Mouse (Mus musculus) heart, embryonic 14.5 days (tissue): ENCODE measurements around the gene Rere. TPM values are rescaled to one million over a fixed set of nuclear protein-coding genes. Genes with fewer than 3 reads are reported as not detected.

Experiments used
- ATAC-seq: fragments of 200-750 bp; cut with Nextera tagmentation; 2 replicates; pipeline ENCODE4 v1.8.0; 2017; ENCODE audit warnings: low read depth, moderate TSS enrichment; ENCODE audit not compliant: insufficient number of reproducible peaks, insufficient read depth, low FRiP score
- H3K27ac ChIP-seq, 2 experiments: fragments of 200-500 bp in 1 of 2; fragments of 300-500 bp in 1 of 2; sonication (generic) in 1 of 2; replicated peaks in 1 of 2; 2 replicates each; pipeline ENCODE4 v1.5.1; 2012 to 2014; ENCODE audit warnings: low read depth in 2 of 2, low read length in 2 of 2, control low read depth in 1 of 2, mild to moderate bottlenecking in 1 of 2, mixed read lengths in 1 of 2; ENCODE audit not compliant: control insufficient read depth in 1 of 2, insufficient read depth in 1 of 2
- H3K27me3 ChIP-seq: fragments of 300-500 bp; sonication (generic); 2 replicates; pipeline ENCODE4 v1.6.1; 2014; ENCODE audit warnings: mild to moderate bottlenecking, low read length, control low read depth; ENCODE audit not compliant: control insufficient read depth, insufficient read depth
- H3K36me3 ChIP-seq: fragments of 300-500 bp; sonication (generic); 2 replicates; pipeline ENCODE4 v1.6.1; 2014; ENCODE audit warnings: mild to moderate bottlenecking, control low read depth, low read length, mixed read lengths; ENCODE audit not compliant: control insufficient read depth, insufficient read depth
- H3K4me1 ChIP-seq, 2 experiments: fragments of 200-500 bp in 1 of 2; fragments of 300-500 bp in 1 of 2; sonication (generic) in 1 of 2; 2 replicates each; pipeline ENCODE4 v1.6.1; 2012 to 2014; ENCODE audit warnings: low read length in 2 of 2, control low read depth in 1 of 2, mixed read lengths in 1 of 2; ENCODE audit not compliant: control insufficient read depth in 2 of 2, insufficient read depth in 2 of 2
- H3K4me2 ChIP-seq: fragments of 300-500 bp; sonication (generic); 2 replicates; pipeline ENCODE4 v1.6.1; 2014; ENCODE audit warnings: mild to moderate bottlenecking, low read length
- H3K4me3 ChIP-seq, 2 experiments: fragments of 200-500 bp in 1 of 2; fragments of 300-500 bp in 1 of 2; sonication (generic) in 1 of 2; 2 replicates each; pipeline ENCODE4 v1.5.1; 2012 to 2014; ENCODE audit warnings: low read length in 2 of 2, mild to moderate bottlenecking in 2 of 2, control low read depth in 1 of 2, low read depth in 1 of 2, moderate library complexity in 1 of 2; ENCODE audit not compliant: control insufficient read depth in 1 of 2, insufficient read depth in 1 of 2
- H3K9ac ChIP-seq: fragments of 300-500 bp; sonication (generic); 2 replicates; pipeline ENCODE4 v1.6.1; 2014; ENCODE audit warnings: mild to moderate bottlenecking, low read length
- H3K9me3 ChIP-seq: fragments of 300-500 bp; sonication (generic); 2 replicates; pipeline ENCODE4 v1.6.1; 2016; ENCODE audit warnings: low read length, control low read depth; ENCODE audit not compliant: control insufficient read depth
- WGBS: fragments of 180-500 bp; shearing (Covaris S2); extraction: QIAGEN DNeasy Blood & Tissue Kit; methylation state at CpG from one replicate; pipeline ENCODE4 v1.1.7; 2014; 5-methylcytosine and 5-hydroxymethylcytosine counted together
- polyA plus RNA-seq: library from polyadenylated mRNA; unstranded; fragments of >200 nt; fragmentation: Nextera tagmentation; extraction: Ambion mirVana; gene quantifications from 2 replicates; pipeline ENCODE4 v1.2.1, GENCODE M21; 2014

Rere gene
- polyA plus RNA-seq, 1 experiment from 2014 or later = 28.5 TPM

- Histone ChIP-seq H3K9ac (no peak overlapping the region), H3K4me2 (no peak overlapping the region), H3K4me3 (no peak overlapping the region), H3K9me3 (no peaks in the 10 kb centered on the region), H3K27ac (no peak overlapping the region), H3K27me3 (no peaks in the 10 kb centered on the region), H3K36me3 (peaks cover 38% of the 10 kb centered on the region), H3K4me1 (peaks cover 18 to 22% of the 10 kb centered on the region in 2 experiments)
- ATAC-seq = no peak
- WGBS = 81% methylated on average over 7 of the region's 7 CpGs
Observed at GRCm38 (mm10) chr4:150255181-150255580, 26.3 kb upstream of the Rere start.

GRCm38 (mm10) chr4:150257252-150258204 is 23.9 kb upstream of the Rere start:
- Histone ChIP-seq H3K4me1 (peaks cover 14 to 19% of the 10 kb centered on the region in 2 experiments), H3K9me3 (no peaks in the 10 kb centered on the region), H3K27me3 (no peaks in the 10 kb centered on the region), H3K36me3 (peaks cover 19% of the 10 kb centered on the region), H3K27ac (peak overlapping the region; percentile 55 to 68), H3K4me2 (peak overlapping the region; percentile 27), H3K9ac (peak overlapping the region; percentile 50), H3K4me3 (no peak overlapping the region)
- 11% methylated on average over 20 of the region's 20 CpGs for WGBS
- ATAC-seq = peak; percentile 70

- ATAC-seq = no peak
- no peak overlapping the region for H3K4me3 ChIP-seq
- peaks cover 12% of the 10 kb centered on the region; the same call in 1 of the 2 replicates for H3K36me3 ChIP-seq
- WGBS = 61% methylated on average over 14 of the region's 14 CpGs
- peak overlapping the region; percentile 55 to 68 for H3K27ac ChIP-seq
- H3K27me3 ChIP-seq = no peaks in the 10 kb centered on the region
- peaks cover 14 to 19% of the 10 kb centered on the region in 2 experiments for H3K4me1 ChIP-seq
- peak overlapping the region; percentile 27 for H3K4me2 ChIP-seq
- no peaks in the 10 kb centered on the region for H3K9me3 ChIP-seq
- H3K9ac ChIP-seq = peak overlapping the region; percentile 50
Observed at GRCm38 (mm10) chr4:150258388-150258787, 23.1 kb upstream of the Rere start.

GRCm38 (mm10) chr4:150259577-150259976 is 21.9 kb upstream of the Rere start:
- 92% methylated on average over 7 of the region's 7 CpGs for WGBS
- no peak overlapping the region for H3K27ac ChIP-seq
- peaks cover 11% of the 10 kb centered on the region; the same call in 1 of the 2 replicates for H3K36me3 ChIP-seq
- no peaks in the 10 kb centered on the region for H3K9me3 ChIP-seq
- no peak overlapping the region for H3K4me2 ChIP-seq
- H3K9ac ChIP-seq = no peak overlapping the region
- H3K4me1 ChIP-seq = peaks cover 14 to 19% of the 10 kb centered on the region in 2 experiments
- no peaks in the 10 kb centered on the region for H3K27me3 ChIP-seq
- no peak overlapping the region for H3K4me3 ChIP-seq
- no peak for ATAC-seq

GRCm38 (mm10) chr4:150260111-150260510 is 21.3 kb upstream of the Rere start:
- H3K4me3 ChIP-seq = no peak overlapping the region
- no peak overlapping the region for H3K9ac ChIP-seq
- no peak for ATAC-seq
- 81% methylated on average over 7 of the region's 7 CpGs for WGBS
- H3K36me3 ChIP-seq = peaks cover 6% of the 10 kb centered on the region; the same call in 1 of the 2 replicates
- H3K4me2 ChIP-seq = no peak overlapping the region
- H3K4me1 ChIP-seq = peaks cover 14 to 19% of the 10 kb centered on the region in 2 experiments
- H3K9me3 ChIP-seq = no peaks in the 10 kb centered on the region
- H3K27ac ChIP-seq = no peak overlapping the region
- H3K27me3 ChIP-seq = no peaks in the 10 kb centered on the region

GRCm38 (mm10) chr4:150260745-150261144 is 20.7 kb upstream of the Rere start:
- no peaks in the 10 kb centered on the region for H3K9me3 ChIP-seq
- no peak overlapping the region for H3K9ac ChIP-seq
- H3K4me2 ChIP-seq = no peak overlapping the region
- H3K36me3 ChIP-seq = peaks cover 3% of the 10 kb centered on the region; the same call in 1 of the 2 replicates
- ATAC-seq = no peak
- 46% methylated on average over 6 of the region's 6 CpGs for WGBS
- H3K27ac ChIP-seq = no peak overlapping the region
- H3K27me3 ChIP-seq = no peaks in the 10 kb centered on the region
- H3K4me1 ChIP-seq = peaks cover 14 to 19% of the 10 kb centered on the region in 2 experiments
- no peak overlapping the region for H3K4me3 ChIP-seq

GRCm38 (mm10) chr4:150262301-150262700 is 19.1 kb upstream of the Rere start:
- 77% methylated on average over 8 of the region's 8 CpGs for WGBS
- no peaks in the 10 kb centered on the region for H3K9me3 ChIP-seq
- H3K27me3 ChIP-seq = no peaks in the 10 kb centered on the region
- H3K4me2 ChIP-seq = no peak overlapping the region
- peaks cover 14 to 16% of the 10 kb centered on the region in 2 experiments for H3K4me1 ChIP-seq
- no peak for ATAC-seq
- no peak overlapping the region for H3K9ac ChIP-seq
- H3K4me3 ChIP-seq = no peak overlapping the region
- H3K36me3 ChIP-seq = 0 out of 2 replicates have a peak, but pooled peaks cover 3% of the 10 kb centered on the region
- no peak overlapping the region for H3K27ac ChIP-seq
